In genomic region chr5:124777178-124777709, GRCm38 (mm10) we compare ENCODE assay signal across 8 mouse cellular contexts. TPM values are rescaled to one million over a fixed set of nuclear protein-coding genes. Genes with fewer than 3 reads are reported as not detected.
DNase-seq lines count a peak whose midpoint lies in the region; TF ChIP-seq lines count a peak whose summit lies in the region.

No protein-coding gene starts in this region.

- H3K27ac ChIP-seq in heart, adult 2 months: no peak overlapping the region
- H3K27ac ChIP-seq in layer of hippocampus, adult 2 months: no peak overlapping the region

- intact Hi-C loops in heart, adult 2 months (cut with DNase I): loop anchor here (5.0 kb wide), 1 partner anchor 90 kb away; no protein-coding TSS in a partner anchor

- H3K4me1 ChIP-seq in heart, adult 2 months (ENCODE audit: control insufficient read depth, insufficient read depth, low read length): no peaks in the 10 kb centered on the region

- no peak for TF ChIP-seq POLR2A in heart, adult 2 months (IDR thresholded peaks at IDR 0.05; ENCODE audit: insufficient read depth, low read depth, low read length)

- peak; percentile 71 for TF ChIP-seq CTCF in heart, adult 2 months (IDR thresholded peaks at IDR 0.05)
- TF ChIP-seq CTCF in C2C12 (IDR thresholded peaks at IDR 0.05; ENCODE audit: control insufficient read depth, insufficient read depth, insufficient read length): peak; percentile 87
- TF ChIP-seq CTCF in layer of hippocampus, adult 2 months (conservative IDR thresholded peaks at IDR 0.05): peak; percentile 90

- no peak for TF ChIP-seq EP300 in heart, adult 2 months (IDR thresholded peaks at IDR 0.05; ENCODE audit: insufficient read depth, low read depth, low read length)

- no peaks in the 10 kb centered on the region for H3K36me3 ChIP-seq in heart, adult 2 months (ENCODE audit: control insufficient read depth, insufficient read depth, low read length)
- H3K36me3 ChIP-seq in C2C12 (ENCODE audit: control insufficient read depth, insufficient read depth): no peaks in the 10 kb centered on the region

- no peak overlapping the region for H3K4me3 ChIP-seq in heart, adult 2 months
- no peak overlapping the region for H3K4me3 ChIP-seq in C2C12 (ENCODE audit: insufficient read depth, poor library complexity, severe bottlenecking)
- H3K4me3 ChIP-seq in layer of hippocampus, adult 2 months: no peak overlapping the region

- no peak overlapping the region for H3ac ChIP-seq in C2C12 (ENCODE audit: control insufficient read depth, insufficient read length, low read depth)

- H3K79me2 ChIP-seq in heart, adult 2 months (replicated peaks; ENCODE audit: control insufficient read depth, insufficient read depth, low read length): no peaks in the 10 kb centered on the region
- H3K79me2 ChIP-seq in C2C12 (ENCODE audit: control insufficient read depth, insufficient read depth): no peaks in the 10 kb centered on the region

- WGBS in heart, adult 2 months: 52% methylated on average over 6 of the region's 6 CpGs

- H3K79me3 ChIP-seq in C2C12 (ENCODE audit: low read depth): no peaks in the 10 kb centered on the region

- no peaks in the 10 kb centered on the region for H3K27me3 ChIP-seq in heart, adult 2 months (ENCODE audit: control insufficient read depth, insufficient read depth, low read length)
- H3K27me3 ChIP-seq in C2C12 (ENCODE audit: control insufficient read depth, insufficient read depth, insufficient read length): no peaks in the 10 kb centered on the region

- no peak overlapping the region for H3K9ac ChIP-seq in heart, adult 2 months (ENCODE audit: low read depth, low read length)

- DNase-seq in heart, adult 2 months: peak; percentile 6 to 29
- DNase-seq in heart, adult 11 months: no peak
- DNase-seq in brain, adult 2 months (ENCODE audit: low read depth, low spot score): peak; percentile 81
- DNase-seq in fibroblast of lung, adult 2 months (ENCODE audit: low read depth): peak; percentile 34
- DNase-seq in layer of hippocampus, adult 2 months (ENCODE audit: low spot score in 2 of 2): peak; percentile 45 to 57
- peak; percentile 37 for DNase-seq in lung, postnatal 25 days (ENCODE audit: low spot score)
- peak; percentile 67 for DNase-seq in thymus, postnatal 0 days (ENCODE audit: low spot score)

TF ChIP-seq in C2C12, 6 proteins besides CTCF, POLR2A, EP300 and RAD21:
- TF ChIP-seq MAX (IDR thresholded peaks at IDR 0.05) (no peak), CEBPB (IDR thresholded peaks at IDR 0.05; ENCODE audit: low read depth) (no peak), MYOG (IDR thresholded peaks at IDR 0.05; ENCODE audit: control insufficient read depth, extremely low read depth, insufficient read length) (no peak), USF1 (IDR thresholded peaks at IDR 0.05; ENCODE audit: low read depth) (no peak), MYOD1 (IDR thresholded peaks at IDR 0.05; ENCODE audit: control insufficient read depth, insufficient read length, low read depth) (peak; percentile 39), FOSL1 (IDR thresholded peaks at IDR 0.05; ENCODE audit: insufficient read depth, low read length, poor library complexity, severe bottlenecking) (no peak)

RNA-seq across cellular contexts. Expression of gene Dnah10, which starts 52.4 kb away (rescaled TPM):
- under 1 TPM; 0.02 to 0.10 TPM for total RNA-seq in heart, adult 2 months (2021)
- 0.06 and 0.27 TPM in 2 replicates for polyA plus RNA-seq in heart, adult 2 months (2012; rRNA removed)
- 0.04 TPM for polyA plus RNA-seq in C2C12 (2012; fragmentation: generic; extraction: Trizol)
- total RNA-seq in layer of hippocampus, adult 2 months (2021): under 1 TPM; 0.32 to 0.38 TPM
- 0.03 and 0.04 TPM in 2 replicates for polyA plus RNA-seq in thymus, postnatal 0 days (2015; fragmentation: Nextera tagmentation; extraction: Ambion mirVana)
